In the genomic region with DNA sequence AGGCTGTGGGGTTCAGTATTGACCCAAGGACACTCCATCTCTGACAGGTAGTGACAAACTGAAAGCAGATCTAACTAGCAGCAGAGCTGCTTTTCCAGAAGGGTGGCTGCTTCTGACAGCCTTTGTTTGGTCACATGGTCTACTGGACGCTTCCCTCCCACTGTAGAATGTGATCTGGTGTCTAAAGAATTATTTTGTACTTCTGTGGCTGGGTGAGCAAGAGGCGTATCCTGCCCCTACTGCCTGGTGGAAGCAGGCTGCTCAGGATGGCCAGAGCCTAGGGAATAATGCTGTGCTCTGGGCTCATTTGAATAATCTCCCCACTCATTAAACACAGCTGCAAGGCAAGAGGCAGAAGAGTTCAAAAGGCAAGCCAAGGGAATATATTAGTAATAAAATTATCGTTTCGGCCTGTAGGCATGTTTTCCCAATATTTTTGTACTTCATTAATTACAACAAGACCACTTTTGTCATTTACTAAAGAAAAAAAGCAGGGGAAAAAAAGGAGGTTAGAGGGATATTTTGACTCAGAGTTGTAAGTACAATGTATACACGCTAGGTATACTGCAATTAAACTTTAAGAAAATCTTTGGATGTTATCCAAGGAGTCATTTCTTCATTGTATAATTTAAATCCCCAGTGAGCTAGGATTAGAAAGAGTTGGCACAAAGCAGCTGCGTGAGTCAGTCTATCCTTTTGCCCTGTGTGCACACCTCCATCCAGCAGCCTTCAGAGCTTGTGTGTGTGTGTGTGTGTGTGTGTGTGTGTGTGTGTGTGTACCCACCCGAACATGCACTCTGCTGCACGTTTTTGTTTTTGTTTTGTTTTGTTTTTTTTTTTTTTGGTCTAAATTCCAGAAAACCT, we compare ENCODE assay signal across 11 mouse cellular contexts.
DNase-seq lines count a peak whose midpoint lies in the region; ATAC-seq and TF ChIP-seq lines count a peak whose summit lies in the region.
"Had no signal": no experiment of that assay in that cellular context is flagged by ENCODE, and none has a peak within 500 bp of the region (broad histone marks: within the 10 kb centered on the region; RNA-seq: fewer than 3 reads in every experiment).

No protein-coding gene starts in this region.

- ATAC-seq in embryonic facial prominence, embryonic 14.5 days (ENCODE audit: low read depth): peak; percentile 87
- ATAC-seq in hindbrain, embryonic 14.5 days (ENCODE audit: low FRiP score): peak; percentile 78
- peak; percentile 97 for ATAC-seq in midbrain, embryonic 13.5 days
- ATAC-seq in erythroid progenitor cell, adult 5-6 weeks (replicated peaks; ENCODE audit: low FRiP score, poor library complexity, severe bottlenecking): no peak
- ATAC-seq in heart, embryonic 11.5 days (replicated peaks; ENCODE audit: insufficient number of reproducible peaks, low FRiP score, low TSS enrichment): no peak

- no peak overlapping the region for H3K27ac ChIP-seq in embryonic facial prominence, embryonic 14.5 days (replicated peaks; ENCODE audit: low read depth, low read length)
- no peak overlapping the region for H3K27ac ChIP-seq in embryonic facial prominence, embryonic 10.5 days (replicated peaks)
- peak overlapping the region; percentile 79 for H3K27ac ChIP-seq in hindbrain, embryonic 14.5 days
- H3K27ac ChIP-seq in midbrain, embryonic 13.5 days: peak overlapping the region; percentile 89
- no peak overlapping the region for H3K27ac ChIP-seq in heart, embryonic 11.5 days (ENCODE audit: low read depth, low read length)
- H3K27ac ChIP-seq: liver, embryonic 15.5 days had no signal

- H3K27me3 ChIP-seq in embryonic facial prominence, embryonic 14.5 days (replicated peaks; ENCODE audit: control insufficient read depth, insufficient read depth, low read length): no peaks in the 10 kb centered on the region
- no peaks in the 10 kb centered on the region for H3K27me3 ChIP-seq in embryonic facial prominence, embryonic 10.5 days (replicated peaks; ENCODE audit: low read depth, poor library complexity, severe bottlenecking)
- H3K27me3 ChIP-seq in hindbrain, embryonic 14.5 days (ENCODE audit: control insufficient read depth, insufficient read depth, low read length): no peaks in the 10 kb centered on the region
- no peaks in the 10 kb centered on the region for H3K27me3 ChIP-seq in midbrain, embryonic 13.5 days
- no peaks in the 10 kb centered on the region for H3K27me3 ChIP-seq in heart, embryonic 11.5 days (ENCODE audit: control insufficient read depth, insufficient read depth, low read length)
- H3K27me3 ChIP-seq: liver, embryonic 15.5 days had no signal

- DNase-seq in embryonic facial prominence, embryonic 14.5 days (ENCODE audit: low spot score): peak; percentile 66
- no peak for DNase-seq in embryonic facial prominence, embryonic 10.5 days (ENCODE audit: low spot score)
- peak; percentile 86 for DNase-seq in brain, embryonic 14.5 days (ENCODE audit: low read depth)
- DNase-seq in hindbrain, embryonic 14.5 days (ENCODE audit: low spot score): no peak
- DNase-seq in layer of hippocampus, postnatal 36 days: no peak
- DNase-seq: B cell, adult 2 months; cerebellum, adult 9-10 months had no signal

- peak overlapping the region; percentile 18; the same call in 1 of the 2 replicates for H3K4me2 ChIP-seq in embryonic facial prominence, embryonic 14.5 days (ENCODE audit: low read depth, low read length)
- 0 out of 2 replicates have a peak overlapping the region, but pooled peaks have one; percentile 11 for H3K4me2 ChIP-seq in hindbrain, embryonic 14.5 days (replicated peaks)
- H3K4me2 ChIP-seq in midbrain, embryonic 13.5 days (replicated peaks): peak overlapping the region; percentile 29
- H3K4me2 ChIP-seq in heart, embryonic 11.5 days: no peak overlapping the region
- H3K4me2 ChIP-seq: liver, embryonic 15.5 days had no signal

- no peak overlapping the region for H3K9ac ChIP-seq in embryonic facial prominence, embryonic 14.5 days (ENCODE audit: low read depth, low read length)
- no peak overlapping the region for H3K9ac ChIP-seq in hindbrain, embryonic 14.5 days
- H3K9ac ChIP-seq in midbrain, embryonic 13.5 days (replicated peaks): 0 out of 2 replicates have a peak overlapping the region, but pooled peaks have one; percentile 15
- H3K9ac ChIP-seq in heart, embryonic 11.5 days (ENCODE audit: low read depth, low read length): no peak overlapping the region
- H3K9ac ChIP-seq: liver, embryonic 15.5 days had no signal

- WGBS in embryonic facial prominence, embryonic 14.5 days: 34% methylated on average over 8 of the region's 8 CpGs
- 58% methylated on average over 8 of the region's 8 CpGs for WGBS in embryonic facial prominence, embryonic 10.5 days
- WGBS in hindbrain, embryonic 14.5 days: 18% methylated on average over 8 of the region's 8 CpGs
- 12% methylated on average over 8 of the region's 8 CpGs for whole genome bisulfite sequencing in midbrain, embryonic 13.5 days
- WGBS in heart, embryonic 11.5 days (ENCODE audit: insufficient replicate concordance): 63% methylated on average over 8 of the region's 8 CpGs

- no peak for TF ChIP-seq CTCF in brain, embryonic 14.5 days (IDR thresholded peaks at IDR 0.05; ENCODE audit: borderline replicate concordance, extremely low read depth, insufficient read depth, insufficient read length)

- no peaks in the 10 kb centered on the region for H3K36me3 ChIP-seq in embryonic facial prominence, embryonic 14.5 days (ENCODE audit: control insufficient read depth, insufficient read depth, low read length)
- H3K36me3 ChIP-seq in embryonic facial prominence, embryonic 10.5 days (replicated peaks): no peaks in the 10 kb centered on the region
- no peaks in the 10 kb centered on the region for H3K36me3 ChIP-seq in hindbrain, embryonic 14.5 days (replicated peaks; ENCODE audit: control insufficient read depth, insufficient read depth)
- H3K36me3 ChIP-seq in midbrain, embryonic 13.5 days: no peaks in the 10 kb centered on the region
- H3K36me3 ChIP-seq in heart, embryonic 11.5 days (ENCODE audit: control insufficient read depth, insufficient read depth, low read length): no peaks in the 10 kb centered on the region
- H3K36me3 ChIP-seq: liver, embryonic 15.5 days had no signal

- H3K4me1 ChIP-seq in embryonic facial prominence, embryonic 14.5 days (ENCODE audit: control insufficient read depth, insufficient read depth, low read length): peaks cover 12% of the 10 kb centered on the region
- peaks cover 9% of the 10 kb centered on the region; the same call in 1 of the 2 replicates for H3K4me1 ChIP-seq in embryonic facial prominence, embryonic 10.5 days
- H3K4me1 ChIP-seq in hindbrain, embryonic 14.5 days (replicated peaks; ENCODE audit: control insufficient read depth, insufficient read depth, low read length): peaks cover 19% of the 10 kb centered on the region
- H3K4me1 ChIP-seq in midbrain, embryonic 13.5 days (replicated peaks): peaks cover 30% of the 10 kb centered on the region
- no peaks in the 10 kb centered on the region for H3K4me1 ChIP-seq in heart, embryonic 11.5 days (ENCODE audit: control insufficient read depth, insufficient read depth, low read length)
- H3K4me1 ChIP-seq: liver, embryonic 15.5 days had no signal

- no peaks in the 10 kb centered on the region for H3K9me3 ChIP-seq in embryonic facial prominence, embryonic 14.5 days (ENCODE audit: control insufficient read depth, low read length)
- no peaks in the 10 kb centered on the region for H3K9me3 ChIP-seq in embryonic facial prominence, embryonic 10.5 days
- no peaks in the 10 kb centered on the region for H3K9me3 ChIP-seq in hindbrain, embryonic 14.5 days (ENCODE audit: control insufficient read depth, low read length)
- H3K9me3 ChIP-seq in midbrain, embryonic 13.5 days: no peaks in the 10 kb centered on the region
- no peaks in the 10 kb centered on the region for H3K9me3 ChIP-seq in heart, embryonic 11.5 days (replicated peaks; ENCODE audit: control insufficient read depth, low read length)
- H3K9me3 ChIP-seq: liver, embryonic 15.5 days had no signal

- TF ChIP-seq POLR2A in brain, embryonic 14.5 days (IDR thresholded peaks at IDR 0.05; ENCODE audit: borderline replicate concordance, extremely low read depth, insufficient read depth, insufficient read length, poor library complexity, severe bottlenecking): no peak

- H3K4me3 ChIP-seq in embryonic facial prominence, embryonic 14.5 days (ENCODE audit: low read depth, low read length): no peak overlapping the region
- H3K4me3 ChIP-seq in embryonic facial prominence, embryonic 10.5 days: no peak overlapping the region
- H3K4me3 ChIP-seq in hindbrain, embryonic 14.5 days (replicated peaks; ENCODE audit: low read length): no peak overlapping the region
- no peak overlapping the region for H3K4me3 ChIP-seq in midbrain, embryonic 13.5 days (replicated peaks)
- no peak overlapping the region for H3K4me3 ChIP-seq in heart, embryonic 11.5 days (ENCODE audit: low read depth, low read length)
- H3K4me3 ChIP-seq: liver, embryonic 15.5 days had no signal

Comparison
In these comparisons a context has a peak if more than half of its experiments do, and no peak if none do; other contexts are left out.
1. DNase-seq: peak in embryonic facial prominence, embryonic 14.5 days (single experiment) and brain, embryonic 14.5 days (single experiment); none in embryonic facial prominence, embryonic 10.5 days (single experiment), hindbrain, embryonic 14.5 days (single experiment) and layer of hippocampus, postnatal 36 days (0 of 2).
2. ATAC-seq: peak in embryonic facial prominence, embryonic 14.5 days (single experiment), hindbrain, embryonic 14.5 days (single experiment) and midbrain, embryonic 13.5 days (single experiment); none in erythroid progenitor cell, adult 5-6 weeks (single experiment) and heart, embryonic 11.5 days (single experiment).
3. H3K27ac ChIP-seq: peak in hindbrain, embryonic 14.5 days (single experiment) and midbrain, embryonic 13.5 days (single experiment); none in embryonic facial prominence, embryonic 14.5 days (single experiment), embryonic facial prominence, embryonic 10.5 days (single experiment) and heart, embryonic 11.5 days (single experiment).